Mouse (Mus musculus) E14TG2a.4 (cell line): ENCODE measurements at regions not wholly inside any gene's neighbourhood (a gene's known extent, or its start where the extent isn't known, plus 50 kb on each side); places are given as distances from the start of the nearest gene placed in this dataset.

Experiments
- CTCF ChIP-seq: conservative IDR thresholded peaks from 2 replicates; pipeline ENCODE4 v1.5.1; 2014; ENCODE audit warnings: low read length
- POU5F1 ChIP-seq: IDR thresholded peaks from 2 replicates; pipeline ENCODE4 v1.6.1; 2014; ENCODE audit warnings: low read length, borderline replicate concordance

- TF ChIP-seq CTCF: no peak
- no peak for TF ChIP-seq POU5F1
Measured at GRCm38 (mm10) chr3:155351636-155352035, 258.4 kb downstream of the Lrriq3 start.
